Mouse (Mus musculus): ENCODE data around the gene Panx1. TPM values are rescaled to one million over a fixed set of nuclear protein-coding genes. Genes with fewer than 3 reads are reported as not detected.

The Panx1 gene
- total and polyA plus RNA-seq, 2 experiments from 2014 or later: 125 to 168 TPM

- Histone ChIP-seq H3K4me1 (ENCODE audit: insufficient read depth) (no peaks in the 10 kb centered on the region), H3K4me3 (ENCODE audit: low read depth, low read length) (no peak overlapping the region), H3K27me3 (ENCODE audit: insufficient read depth, low read length) (no peaks in the 10 kb centered on the region), H3K36me3 (ENCODE audit: insufficient read depth) (no peaks in the 10 kb centered on the region), H3K4me2 (ENCODE audit: low read depth) (no peak overlapping the region), H3K27ac (ENCODE audit: low read depth, low read length) (no peak overlapping the region), H3K9ac (no peak overlapping the region), H3K9me3 (ENCODE audit: low read length) (no peaks in the 10 kb centered on the region)
- no peak for TF ChIP-seq CTCF (IDR thresholded peaks at IDR 0.05; ENCODE audit: low read depth)
- WGBS: 95% methylated on average over 1 of the region's 1 CpGs
- DNase-seq (no peak), ATAC-seq (0 out of 2 replicates have a peak, but pooled peaks have one; percentile 23)
Observed at GRCm38 (mm10) chr9:14988606-14989293, 56.5 kb downstream of the Panx1 start.

GRCm38 (mm10) chr9:14983141-14983540 is 62.1 kb downstream of the Panx1 start:
- H3K4me2 ChIP-seq (ENCODE audit: low read depth): no peak overlapping the region
- TF ChIP-seq CTCF (IDR thresholded peaks at IDR 0.05; ENCODE audit: low read depth): no peak
- H3K9ac ChIP-seq: no peak overlapping the region
- no peak overlapping the region for H3K27ac ChIP-seq (ENCODE audit: low read depth, low read length)
- H3K36me3 ChIP-seq (ENCODE audit: insufficient read depth): no peaks in the 10 kb centered on the region
- no peak for DNase-seq
- no peaks in the 10 kb centered on the region for H3K4me1 ChIP-seq (ENCODE audit: insufficient read depth)
- H3K4me3 ChIP-seq (ENCODE audit: low read depth, low read length): no peak overlapping the region
- no peak for ATAC-seq
- 81% methylated on average over 3 of the region's 3 CpGs for WGBS
- no peaks in the 10 kb centered on the region for H3K9me3 ChIP-seq (ENCODE audit: low read length)
- H3K27me3 ChIP-seq (ENCODE audit: insufficient read depth, low read length): no peaks in the 10 kb centered on the region

GRCm38 (mm10) chr9:14982683-14983082 is 62.6 kb downstream of the Panx1 start:
- no peaks in the 10 kb centered on the region for H3K4me1 ChIP-seq (ENCODE audit: insufficient read depth)
- H3K4me3 ChIP-seq (ENCODE audit: low read depth, low read length): no peak overlapping the region
- TF ChIP-seq CTCF (IDR thresholded peaks at IDR 0.05; ENCODE audit: low read depth): no peak
- no peak overlapping the region for H3K27ac ChIP-seq (ENCODE audit: low read depth, low read length)
- no peaks in the 10 kb centered on the region for H3K27me3 ChIP-seq (ENCODE audit: insufficient read depth, low read length)
- H3K9ac ChIP-seq: no peak overlapping the region
- no peaks in the 10 kb centered on the region for H3K9me3 ChIP-seq (ENCODE audit: low read length)
- H3K4me2 ChIP-seq (ENCODE audit: low read depth): no peak overlapping the region
- DNase-seq: no peak
- no peak for ATAC-seq
- H3K36me3 ChIP-seq (ENCODE audit: insufficient read depth): no peaks in the 10 kb centered on the region

- Histone ChIP-seq H3K27me3 (ENCODE audit: insufficient read depth, low read length) (no peaks in the 10 kb centered on the region), H3K9me3 (ENCODE audit: low read length) (no peaks in the 10 kb centered on the region), H3K9ac (no peak overlapping the region), H3K4me2 (ENCODE audit: low read depth) (no peak overlapping the region), H3K4me3 (ENCODE audit: low read depth, low read length) (no peak overlapping the region), H3K36me3 (ENCODE audit: insufficient read depth) (no peaks in the 10 kb centered on the region), H3K27ac (ENCODE audit: low read depth, low read length) (no peak overlapping the region), H3K4me1 (ENCODE audit: insufficient read depth) (no peaks in the 10 kb centered on the region)
- TF ChIP-seq CTCF (IDR thresholded peaks at IDR 0.05; ENCODE audit: low read depth): no peak
- DNase-seq (no peak), ATAC-seq (peak; percentile 59)
- 77% methylated on average over 4 of the region's 4 CpGs for WGBS
Observed at GRCm38 (mm10) chr9:14981539-14982155, 63.6 kb downstream of the Panx1 start.

GRCm38 (mm10) chr9:14974251-14975232 is 70.7 kb downstream of the Panx1 start:
- no peak for TF ChIP-seq CTCF (IDR thresholded peaks at IDR 0.05; ENCODE audit: low read depth)
- ATAC-seq (peak; percentile 40; the same call in 1 of the 2 replicates), DNase-seq (no peak)
- WGBS: 75% methylated on average over 6 of the region's 6 CpGs
- no peaks in the 10 kb centered on the region for H3K27me3 ChIP-seq (ENCODE audit: insufficient read depth, low read length)
- H3K4me3 ChIP-seq (ENCODE audit: low read depth, low read length): no peak overlapping the region
- H3K9ac ChIP-seq: no peak overlapping the region
- no peak overlapping the region for H3K4me2 ChIP-seq (ENCODE audit: low read depth)
- H3K9me3 ChIP-seq (ENCODE audit: low read length): no peaks in the 10 kb centered on the region
- no peak overlapping the region for H3K27ac ChIP-seq (ENCODE audit: low read depth, low read length)
- no peaks in the 10 kb centered on the region for H3K4me1 ChIP-seq (ENCODE audit: insufficient read depth)
- no peaks in the 10 kb centered on the region for H3K36me3 ChIP-seq (ENCODE audit: insufficient read depth)

GRCm38 (mm10) chr9:14973762-14974161 is 71.5 kb downstream of the Panx1 start:
- Histone ChIP-seq H3K4me1 (ENCODE audit: insufficient read depth) (no peaks in the 10 kb centered on the region), H3K36me3 (ENCODE audit: insufficient read depth) (no peaks in the 10 kb centered on the region), H3K9ac (no peak overlapping the region), H3K27ac (ENCODE audit: low read depth, low read length) (no peak overlapping the region), H3K9me3 (ENCODE audit: low read length) (no peaks in the 10 kb centered on the region), H3K27me3 (ENCODE audit: insufficient read depth, low read length) (no peaks in the 10 kb centered on the region), H3K4me3 (ENCODE audit: low read depth, low read length) (no peak overlapping the region), H3K4me2 (ENCODE audit: low read depth) (no peak overlapping the region)
- no peak for DNase-seq
- WGBS: 90% methylated on average over 7 of the region's 7 CpGs
- no peak for ATAC-seq
- no peak for TF ChIP-seq CTCF (IDR thresholded peaks at IDR 0.05; ENCODE audit: low read depth)
